Mouse (Mus musculus): Measurements from ENCODE around the gene Trim28.

The Trim28 gene

GRCm38 (mm10) chr7:12998053-12998452 lies 861 bp upstream of the Trim28 start, which contains the start of gene Slc27a5:
Gene Slc27a5, minus strand, starts transcription at chr7:12998192.
- DNase-seq (ENCODE audit: low spot score), result peak; percentile 27

DNA sequence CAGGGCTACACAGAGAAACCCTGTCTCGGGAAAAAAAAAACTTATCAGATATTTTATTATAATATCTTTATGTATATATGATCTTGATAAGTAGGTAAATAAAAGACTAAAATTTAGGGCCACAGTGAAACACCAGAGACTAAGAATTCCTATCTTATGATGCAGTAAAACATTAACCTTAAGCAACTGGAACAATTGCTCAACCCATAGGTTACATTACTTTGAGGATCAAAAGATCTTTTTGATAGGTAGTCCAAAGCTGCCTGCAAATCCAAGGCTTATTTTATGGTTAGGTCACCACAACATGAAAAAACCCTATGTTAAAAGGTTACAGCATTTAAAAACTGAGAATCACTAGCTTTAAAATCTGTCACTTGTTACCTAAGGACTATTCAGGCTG lies 2.7 kb downstream of the Trim28 start:
- no peak for DNase-seq (ENCODE audit: low spot score)

DNA sequence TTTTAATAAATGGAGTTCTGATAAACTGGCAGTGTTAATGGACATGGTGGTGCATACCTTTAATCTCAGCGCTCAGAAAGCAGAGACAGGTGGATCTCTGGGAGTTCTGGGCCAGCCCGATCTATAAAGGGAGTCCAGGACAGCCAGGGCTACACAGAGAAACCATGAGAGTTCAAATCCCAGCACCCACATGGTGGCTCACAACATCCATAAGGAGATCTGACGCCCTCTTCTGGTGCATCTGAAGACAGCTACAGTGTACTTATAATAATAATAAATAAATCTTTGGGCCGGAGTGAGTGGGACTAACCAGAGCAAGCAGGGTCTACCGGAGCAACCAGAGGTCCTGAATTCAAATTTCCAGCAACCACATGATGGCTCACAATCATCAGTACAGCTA lies 4.5 kb downstream of the Trim28 start:
- no peak for DNase-seq (ENCODE audit: low spot score)

- no peak for DNase-seq (ENCODE audit: low spot score)
These were observed 7.1 kb downstream of the Trim28 start for GRCm38 (mm10) chr7:13006011-13006410.

- DNase-seq (ENCODE audit: low spot score), result no peak
These were observed 7.6 kb downstream of the Trim28 start for GRCm38 (mm10) chr7:13006531-13006930.

DNA sequence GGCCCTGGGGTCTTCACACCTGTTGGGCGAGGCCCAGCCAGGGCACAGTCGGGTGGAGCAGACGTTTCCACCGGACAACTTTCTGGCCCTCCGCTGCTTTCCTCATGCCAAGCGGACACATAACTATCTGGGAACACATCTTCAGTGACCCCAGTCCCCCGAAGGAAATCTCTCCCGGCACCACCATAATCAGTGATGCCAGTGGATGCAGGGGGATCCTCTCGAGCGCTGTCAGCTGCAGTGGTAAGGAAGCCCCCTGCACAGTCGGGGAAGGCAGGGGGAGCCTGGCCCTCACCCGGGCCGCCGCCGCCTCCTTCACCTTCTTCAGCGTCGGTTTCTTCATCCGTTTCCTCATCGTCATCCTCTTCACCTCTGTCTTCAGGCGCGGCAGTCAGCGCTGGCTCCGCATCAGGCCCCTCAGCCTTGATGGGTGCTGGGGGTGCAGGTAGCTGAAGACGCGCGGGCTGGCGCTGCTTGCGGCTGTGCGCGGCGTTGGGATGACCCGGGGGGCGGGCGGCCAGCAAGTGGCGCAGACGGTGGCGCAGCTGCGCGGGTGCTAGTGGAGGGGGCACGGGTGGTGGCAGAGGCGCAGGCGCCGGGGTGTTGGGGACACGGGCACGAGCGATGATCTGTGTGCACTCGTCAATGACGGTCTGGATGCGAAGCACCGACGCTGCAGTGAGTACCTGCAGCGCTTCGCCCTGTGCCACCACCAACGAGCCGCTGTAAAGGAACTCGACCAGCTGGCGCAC lies 8.6 kb downstream of the Trim28 start:
- no peak for DNase-seq (ENCODE audit: low spot score)

DNA sequence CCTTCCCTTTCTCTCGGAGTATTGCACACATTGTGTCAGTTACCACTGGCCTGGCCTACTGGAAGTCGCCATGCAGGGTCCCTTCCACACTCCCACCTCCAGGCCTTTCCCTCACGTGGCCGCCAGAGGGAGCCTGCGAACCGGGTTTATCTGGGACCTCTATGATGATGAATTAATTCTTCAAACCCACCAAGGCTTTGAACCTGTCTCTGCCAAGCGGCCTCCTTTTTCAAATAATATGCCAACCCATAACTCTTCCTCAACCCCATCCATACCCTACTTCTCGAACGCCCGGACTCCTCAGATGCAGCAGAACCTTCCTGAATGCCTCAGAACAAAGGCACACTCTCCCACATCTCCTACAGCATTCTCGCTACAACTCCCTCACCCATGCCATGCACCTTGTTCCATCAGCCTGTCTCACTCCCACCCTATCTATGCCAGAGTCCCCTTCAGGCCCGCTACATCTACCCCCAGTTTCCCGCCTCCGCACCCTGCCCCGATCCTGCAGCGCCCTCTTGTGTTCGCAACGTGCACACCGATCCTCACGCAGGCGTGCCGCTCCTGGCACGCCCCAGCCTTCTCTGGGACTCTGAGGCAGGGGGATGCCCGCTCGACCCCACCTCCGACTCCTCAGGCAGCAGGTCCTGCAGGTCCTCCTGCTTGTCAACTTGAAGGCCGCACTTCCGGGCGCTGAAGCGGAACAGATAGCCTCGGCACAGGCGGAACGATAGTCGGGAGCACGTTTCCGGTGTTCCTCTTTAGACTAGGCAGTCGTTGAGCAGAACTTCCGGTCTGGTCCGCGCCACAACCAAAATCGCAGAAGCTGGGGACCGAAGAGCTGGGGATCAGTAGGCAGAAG lies 10.5 kb downstream of the Trim28 start:
- peak; percentile 96 for DNase-seq (ENCODE audit: low spot score)

DNA sequence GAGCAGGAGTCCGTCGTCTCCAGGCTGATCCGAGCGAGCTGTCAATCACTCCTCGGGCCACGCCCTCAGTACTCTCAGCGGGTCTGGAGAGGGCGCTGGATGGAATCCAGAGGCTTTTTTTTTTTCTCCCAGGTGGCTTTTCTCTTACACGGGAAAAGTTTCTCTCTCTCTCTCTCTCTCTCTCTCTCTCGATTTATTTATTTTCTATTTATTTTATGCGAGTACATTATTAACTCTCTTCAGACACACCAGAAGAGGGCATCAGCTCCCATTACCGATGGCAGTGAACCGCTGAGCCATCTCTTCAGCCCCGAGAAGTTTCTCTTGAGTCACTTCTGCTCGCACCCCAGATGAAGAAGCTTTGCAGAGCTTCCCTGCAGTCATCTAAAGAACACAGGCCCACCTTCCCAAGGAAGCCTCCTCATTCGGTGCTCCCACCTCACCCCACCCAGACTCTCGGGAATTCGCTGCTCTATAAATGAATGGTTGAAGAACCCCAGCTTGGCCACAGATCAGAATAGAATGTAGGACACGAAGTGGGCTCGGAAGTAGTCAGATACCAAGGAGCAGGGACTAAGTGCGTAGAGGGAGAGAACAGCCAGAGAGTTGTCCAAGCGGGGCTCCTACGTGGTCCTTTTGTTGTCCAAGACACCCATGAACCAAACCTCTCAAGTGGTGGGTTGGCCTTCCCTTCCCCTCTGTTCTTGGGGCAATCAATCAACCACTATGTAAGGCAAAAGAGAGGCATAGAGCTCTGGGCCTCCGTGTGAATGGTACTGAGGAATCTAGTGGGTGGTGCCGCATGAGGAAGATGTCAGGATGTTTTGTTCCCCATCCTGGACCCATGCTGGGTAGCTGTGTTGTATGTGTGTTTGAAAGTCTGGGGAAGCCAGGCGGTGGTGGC lies 11.3 kb downstream of the Trim28 start, which contains the start of gene Zbtb45:
Gene Zbtb45, minus strand, starts transcription at position 30 of the 904 bp plus-strand sequence.
- peak; percentile 31 for DNase-seq (ENCODE audit: low spot score)

DNA sequence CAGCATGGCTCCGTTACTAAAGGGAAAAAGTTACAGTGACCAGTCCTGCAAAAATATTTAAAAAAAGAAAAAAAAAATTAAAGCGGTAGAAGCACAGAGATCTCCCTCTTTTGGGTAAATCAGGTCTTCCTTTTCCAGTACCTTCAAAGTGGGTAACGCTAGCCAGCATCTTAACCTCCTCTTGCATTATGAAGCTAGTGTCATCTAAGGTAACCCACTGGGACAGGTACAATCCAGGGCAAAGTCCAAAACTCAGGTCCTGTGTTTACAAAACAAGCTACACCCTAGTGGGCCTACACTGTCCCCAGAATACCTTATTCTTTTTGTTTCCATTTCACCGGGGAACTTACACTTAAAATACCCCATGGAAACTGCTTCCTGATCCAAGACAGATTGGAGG lies 14.8 kb downstream of the Trim28 start:
- no peak for DNase-seq (ENCODE audit: low spot score)

- DNase-seq (ENCODE audit: low spot score), result no peak
These were observed 15.4 kb downstream of the Trim28 start for GRCm38 (mm10) chr7:13014275-13014839.

DNA sequence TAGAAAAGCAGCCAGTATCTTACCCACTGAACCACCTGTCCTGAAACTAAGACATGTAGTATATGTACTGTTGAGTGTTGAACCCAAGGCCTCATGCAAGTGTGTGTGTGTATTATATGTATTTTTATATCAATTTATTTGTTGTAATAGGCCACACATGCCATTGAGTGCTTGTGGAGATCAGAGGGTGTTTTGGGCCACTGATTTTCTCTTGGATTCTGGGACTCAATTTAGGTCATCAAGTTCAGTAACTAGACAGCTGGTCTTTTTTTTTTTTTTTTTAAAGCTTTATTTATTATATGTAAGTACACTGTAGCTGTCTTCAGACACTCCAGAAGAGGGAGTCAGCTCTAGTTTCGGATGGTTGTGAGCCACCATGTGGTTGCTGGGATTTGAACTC lies 16.3 kb downstream of the Trim28 start:
- DNase-seq (ENCODE audit: low spot score), result no peak

- DNase-seq (ENCODE audit: low spot score), result peak; percentile 86
These were observed 24.0 kb downstream of the Trim28 start for GRCm38 (mm10) chr7:13022773-13023535.

GRCm38 (mm10) chr7:13023928-13024731 lies 25.2 kb downstream of the Trim28 start:
- peak; percentile 96 for DNase-seq (ENCODE audit: low spot score)

GRCm38 (mm10) chr7:13024805-13025204 lies 25.9 kb downstream of the Trim28 start:
- DNase-seq (ENCODE audit: low spot score), result peak; percentile 83

DNA sequence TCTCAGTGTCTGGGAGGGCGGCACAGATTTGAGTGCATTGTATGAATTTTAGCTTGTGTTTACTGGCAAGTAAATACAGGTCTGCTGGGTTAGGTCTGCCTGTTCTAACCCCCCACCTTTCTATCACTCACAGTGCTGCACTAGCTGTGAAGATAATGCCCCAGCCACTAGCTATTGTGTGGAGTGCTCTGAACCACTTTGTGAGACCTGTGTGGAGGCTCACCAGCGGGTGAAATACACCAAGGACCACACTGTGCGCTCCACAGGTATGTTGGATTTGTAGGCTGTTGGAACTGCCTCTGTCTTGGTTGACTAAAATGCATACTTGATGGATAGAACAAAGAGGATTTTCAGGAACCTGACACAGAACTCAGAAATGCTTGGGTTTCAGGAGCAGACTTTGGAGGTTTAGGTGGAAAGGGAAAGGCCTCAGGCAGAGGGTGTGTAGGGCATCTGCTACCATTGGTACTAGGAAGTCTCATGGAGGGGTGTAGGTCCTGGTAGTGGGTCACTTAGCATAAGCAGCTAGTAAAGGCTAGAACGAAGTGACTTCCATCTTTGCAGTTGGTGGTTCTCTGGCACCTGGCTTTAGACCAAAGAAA lies 26.7 kb downstream of the Trim28 start:
- DNase-seq (ENCODE audit: low spot score), result peak; percentile 1

GRCm38 (mm10) chr7:13028986-13029385 lies 30.1 kb downstream of the Trim28 start:
- no peak for DNase-seq (ENCODE audit: low spot score)

DNA sequence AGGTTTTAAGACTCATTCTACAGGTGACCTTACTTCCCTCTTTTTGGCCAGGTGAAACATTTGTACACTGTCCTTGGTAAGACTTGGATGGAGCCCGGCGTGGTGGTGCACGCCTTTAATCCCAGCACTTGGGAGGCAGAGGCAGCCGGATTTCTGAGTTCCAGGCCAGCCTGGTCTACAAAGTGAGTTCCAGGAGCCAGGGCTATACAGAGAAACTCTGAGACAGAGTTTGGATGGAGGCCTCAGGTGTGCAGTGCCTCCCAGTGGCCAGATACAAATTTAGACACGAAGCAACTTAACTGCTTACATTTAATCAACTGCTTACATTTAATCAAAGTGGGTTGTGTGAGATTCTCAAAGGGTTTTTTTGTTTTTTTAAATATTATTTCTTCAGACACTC lies 32.2 kb downstream of the Trim28 start:
- no peak for DNase-seq (ENCODE audit: low spot score)

DNA sequence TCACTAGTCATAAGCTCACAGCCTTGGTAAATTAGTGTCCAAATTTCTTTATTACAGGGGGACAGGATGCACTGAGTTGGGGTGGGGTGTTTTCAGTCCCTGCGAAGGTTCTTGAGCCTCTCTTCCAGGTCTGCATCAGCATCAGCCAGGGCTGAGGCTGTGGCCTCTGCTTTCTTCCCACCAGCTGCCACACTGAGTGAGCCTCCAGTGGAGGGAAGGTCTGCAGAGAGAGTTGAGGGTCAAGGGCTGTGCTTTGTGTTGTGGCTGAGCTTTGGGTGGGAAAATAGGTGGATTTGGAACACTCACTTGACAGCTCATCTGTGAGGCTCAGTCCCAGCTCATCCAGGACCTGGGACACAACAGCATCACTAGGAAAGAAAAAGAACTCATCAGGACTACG lies 33.1 kb downstream of the Trim28 start:
- no peak for DNase-seq (ENCODE audit: low spot score)

- no peak for DNase-seq (ENCODE audit: low spot score)
These were observed 33.6 kb downstream of the Trim28 start for GRCm38 (mm10) chr7:13032541-13032940.

Data from yolk sac, embryonic 10.5 days (tissue).